Mouse (Mus musculus) mesoderm, embryonic 11.5 days (tissue): ENCODE measurements around the gene Mycbp2.
A peak's percentile ranks its signal among the peaks of the same experiment; 100 is the strongest.

Source experiments
- DNase-seq: peaks from one replicate; pipeline ENCODE4 v3.0.0-alpha.2; 2012; ENCODE audit warnings: low read depth, low spot score

The Mycbp2 gene

DNA sequence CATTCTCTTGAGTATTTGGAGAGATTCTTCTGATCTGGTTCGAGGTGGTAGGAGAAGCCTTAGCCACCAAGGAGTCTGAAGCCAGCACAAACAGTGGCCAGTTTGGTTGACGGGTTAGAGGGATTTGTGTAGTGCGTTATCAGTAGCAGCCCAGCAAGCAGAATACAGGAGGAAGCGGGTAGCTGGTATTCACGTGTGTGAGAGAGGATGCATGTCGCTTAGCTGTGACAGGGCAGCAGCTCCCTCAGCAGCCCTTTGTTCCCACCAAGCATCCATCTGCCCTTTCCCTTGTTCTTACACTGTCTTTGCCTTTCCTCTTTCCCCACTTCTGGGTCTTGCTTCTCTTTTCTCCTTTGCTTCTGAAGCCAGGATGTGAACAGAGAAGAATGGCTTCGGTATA is 271.4 kb downstream of the Mycbp2 start:
- no peak for DNase-seq

DNA sequence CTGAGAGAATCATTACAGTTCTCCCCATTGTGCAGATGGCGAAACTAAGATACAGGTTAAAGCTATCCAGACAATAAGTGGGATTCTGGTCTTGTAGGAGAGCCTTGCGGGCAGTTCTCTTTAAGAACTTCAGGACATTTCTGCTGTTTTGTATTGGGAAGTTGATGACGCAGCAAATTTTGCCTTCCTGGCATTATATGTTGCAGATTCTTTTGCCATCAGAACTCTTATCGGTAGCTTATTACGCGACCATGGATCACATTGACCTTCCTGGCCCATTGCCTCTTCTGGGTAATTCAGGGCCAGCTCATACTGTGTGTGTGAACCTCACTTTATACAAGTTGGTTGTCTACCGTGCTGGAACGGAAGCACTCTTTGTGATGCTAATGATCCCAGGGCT is 272.8 kb downstream of the Mycbp2 start:
- DNase-seq: no peak

DNA sequence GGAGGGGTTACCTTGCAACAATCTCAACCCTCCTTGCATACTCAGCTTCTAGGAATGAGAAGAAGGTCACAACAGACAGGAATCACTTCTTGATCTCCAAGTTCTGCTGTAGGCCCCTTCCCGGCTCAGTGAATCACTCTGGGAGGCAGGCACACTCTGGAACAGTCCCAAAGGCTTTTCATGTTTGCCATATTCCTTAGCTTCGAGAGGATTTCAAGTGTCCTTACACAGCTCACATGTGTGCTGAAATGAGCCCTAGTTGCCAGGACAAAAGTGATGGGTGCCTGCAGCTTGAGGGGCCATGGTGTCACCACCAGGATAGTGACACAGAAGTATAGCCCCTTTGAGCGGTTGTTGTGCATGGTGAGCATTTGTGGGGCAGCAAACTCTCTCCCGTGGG is 273.9 kb downstream of the Mycbp2 start:
- DNase-seq: no peak

DNA sequence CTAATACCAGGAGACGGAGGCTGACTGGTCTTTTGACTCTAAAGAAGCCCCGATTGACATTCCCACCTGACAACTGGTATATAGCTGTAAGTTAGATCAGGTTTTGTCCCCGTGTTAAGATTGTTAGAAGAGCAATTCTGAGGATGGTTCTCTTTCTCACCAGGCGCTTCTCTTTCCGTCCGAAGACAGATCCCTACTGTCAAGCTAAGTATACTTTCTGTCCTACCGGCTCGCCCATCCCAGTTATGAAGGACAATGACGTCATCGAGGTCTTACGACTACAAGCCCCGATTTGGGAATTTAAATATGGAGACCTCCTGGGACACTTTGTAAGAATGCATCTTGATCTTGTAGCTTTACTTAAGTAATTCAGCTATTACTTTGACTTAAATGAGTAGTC is 275.1 kb downstream of the Mycbp2 start:
- DNase-seq: no peak

DNA sequence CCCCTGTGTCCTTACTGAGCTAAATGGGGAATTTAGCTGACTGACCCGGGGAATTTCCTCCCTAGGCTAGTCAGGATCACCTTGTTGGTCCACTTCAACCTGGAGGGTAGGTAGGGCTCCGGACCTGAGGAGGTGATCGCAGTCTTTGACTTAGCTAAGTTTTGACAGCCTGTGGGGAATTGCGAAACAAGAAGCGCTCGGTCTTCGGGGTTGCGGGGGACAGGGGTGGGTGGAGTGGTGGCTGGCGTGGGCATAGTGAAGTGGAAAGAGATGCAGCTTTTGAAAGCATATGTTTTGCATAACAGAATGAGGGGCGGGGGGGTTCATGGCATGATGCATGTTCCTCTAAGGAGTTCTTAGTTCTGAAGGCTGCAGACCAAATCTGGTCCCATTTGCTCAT is 275.8 kb downstream of the Mycbp2 start:
- no peak for DNase-seq

DNA sequence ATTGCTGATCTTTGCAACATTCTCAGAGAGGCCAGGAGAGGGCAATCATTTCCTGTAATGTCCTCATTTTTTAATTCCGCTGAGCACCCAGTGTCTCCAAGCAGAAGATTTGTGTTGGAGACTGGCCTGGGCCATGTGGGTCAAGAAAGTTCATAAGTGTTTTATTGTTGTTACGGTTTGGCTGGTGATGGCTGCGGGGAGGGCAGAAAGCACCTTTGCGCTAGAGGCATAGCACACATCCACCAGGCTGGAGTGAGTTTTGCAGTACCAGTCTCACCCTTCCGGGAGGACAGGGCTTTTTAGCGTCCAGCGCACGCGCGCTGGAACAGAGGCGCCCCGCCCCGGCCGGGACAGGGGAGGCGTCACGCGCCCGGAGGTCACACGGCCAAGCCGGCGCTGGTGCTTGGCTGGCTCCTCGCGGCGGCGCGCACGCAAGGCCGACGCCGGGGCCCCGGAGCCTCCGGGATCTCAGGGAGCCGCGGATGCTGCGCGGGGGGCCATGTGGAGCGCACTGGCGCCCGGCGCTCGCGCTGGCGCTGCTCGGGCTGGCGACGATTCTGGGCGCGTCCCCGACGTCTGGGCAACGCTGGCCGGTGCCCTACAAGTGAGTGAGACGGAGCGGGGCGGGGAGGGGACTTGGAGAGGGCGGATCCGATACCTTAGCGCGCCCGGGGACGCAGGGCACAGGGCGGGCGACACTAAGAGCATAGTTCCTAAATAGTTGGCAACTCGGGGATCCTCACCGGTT is 276.6 kb downstream of the Mycbp2 start, which contains the start of gene Cln5:
Gene Cln5, plus strand, starts transcription at position 353 of the 748 bp plus-strand sequence.
- DNase-seq: peak; percentile 97

DNA sequence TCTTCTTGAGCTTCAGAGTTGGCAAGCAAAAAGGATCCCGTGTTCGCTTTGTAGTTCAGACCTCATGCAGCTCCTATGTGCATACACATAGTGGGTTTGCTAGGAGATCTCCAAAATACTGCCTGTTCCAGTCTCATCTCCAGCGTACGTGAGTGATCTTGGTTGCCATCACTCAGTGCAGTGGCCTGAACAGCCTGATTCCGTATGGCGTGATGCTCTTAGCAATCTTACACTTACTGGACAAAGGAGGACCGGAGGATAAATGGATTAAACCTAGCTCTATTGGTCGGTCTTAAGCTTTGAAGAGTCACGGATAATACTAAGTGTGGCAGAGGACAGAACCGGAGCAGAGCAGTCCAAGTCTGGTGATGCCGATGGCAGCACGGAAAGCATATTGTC is 277.1 kb downstream of the Mycbp2 start:
- no peak for DNase-seq

DNA sequence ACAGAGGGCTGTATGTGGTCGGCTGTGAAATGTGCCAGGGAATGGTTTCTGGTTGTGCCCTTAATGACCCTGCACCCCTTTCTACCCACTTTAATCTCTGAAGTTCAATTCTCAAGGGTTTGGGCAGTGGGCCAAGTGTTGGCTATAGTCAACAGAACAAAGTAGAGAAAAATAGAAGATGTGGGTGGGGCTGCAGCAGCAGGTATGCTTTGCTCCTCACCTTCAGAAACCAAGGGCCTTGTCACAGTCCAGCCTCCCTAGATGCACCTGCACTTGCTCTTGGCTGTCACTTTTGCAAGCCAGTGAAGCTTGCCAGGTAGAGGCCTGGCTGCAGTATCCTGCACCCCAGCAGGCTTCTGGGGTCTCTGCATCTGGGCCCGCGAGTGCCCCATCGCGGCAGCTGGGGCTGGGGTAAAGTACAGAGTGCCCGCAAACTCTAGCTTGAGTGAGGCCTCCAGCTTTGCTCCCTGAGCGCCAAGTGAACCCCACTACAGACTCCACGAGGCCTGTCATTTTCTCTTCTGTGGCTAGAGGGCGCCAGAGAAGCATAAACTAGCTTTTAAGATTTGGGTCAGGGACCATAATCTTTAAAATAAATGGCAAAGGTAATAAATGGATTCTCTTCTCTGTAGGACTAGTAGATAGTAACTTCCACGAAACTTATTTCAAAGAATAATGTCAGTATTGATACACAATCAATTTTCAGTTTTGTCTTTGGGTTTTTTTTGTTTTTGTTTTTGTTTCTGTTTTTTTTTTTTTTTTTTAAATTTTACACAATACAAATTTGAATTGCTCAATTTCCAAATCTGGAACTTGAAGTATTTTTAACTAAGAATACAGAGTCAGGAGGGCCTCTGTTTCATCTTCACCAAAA is 281.1 kb downstream of the Mycbp2 start:
- peak; percentile 65 for DNase-seq
